ENCODE assay signal across 27 mouse cellular contexts in genomic region chr10:47216204-47216603, GRCm38 (mm10).
"Had no signal": no experiment of that assay in that cellular context is flagged by ENCODE, and none has a peak within 500 bp of the region (broad histone marks: within the 10 kb centered on the region; RNA-seq: fewer than 3 reads in every experiment).

No protein-coding gene starts in this region.

- ATAC-seq: forebrain, embryonic 14.5 days; forebrain, embryonic 15.5 days; forebrain, embryonic 16.5 days; forebrain, postnatal 0 days had no signal

- H3K9ac ChIP-seq: embryonic facial prominence, embryonic 12.5 days; embryonic facial prominence, embryonic 13.5 days; embryonic facial prominence, embryonic 15.5 days; forebrain, embryonic 12.5 days; forebrain, embryonic 15.5 days; forebrain, postnatal 0 days had no signal

- H3K4me1 ChIP-seq: embryonic facial prominence, embryonic 10.5 days; embryonic facial prominence, embryonic 12.5 days; embryonic facial prominence, embryonic 13.5 days; embryonic facial prominence, embryonic 15.5 days; forebrain, embryonic 10.5 days; forebrain, embryonic 12.5 days; forebrain, embryonic 15.5 days; heart, embryonic 10.5 days had no signal

- H3K9me3 ChIP-seq: embryonic facial prominence, embryonic 10.5 days; embryonic facial prominence, embryonic 12.5 days; embryonic facial prominence, embryonic 13.5 days; embryonic facial prominence, embryonic 15.5 days; forebrain, embryonic 12.5 days; forebrain, embryonic 15.5 days had no signal

- DNase-seq: cerebellum, adult 9-10 months; cerebellum, adult 9-11 months; cerebellum, postnatal 10 days; cerebellum, postnatal 14 days; cerebellum, postnatal 25 days; cerebellum, postnatal 36 days; embryo, embryonic 11 days; forebrain, postnatal 0 days; gastrocnemius, adult 2 months; gastrocnemius, postnatal 10 days; gastrocnemius, postnatal 14 days; gastrocnemius, postnatal 25 days; gastrocnemius, postnatal 36 days; heart, adult 11 months; heart, adult 18-20 months; heart, adult 2 months had no signal

- H3K27me3 ChIP-seq: embryonic facial prominence, embryonic 12.5 days; embryonic facial prominence, embryonic 13.5 days; embryonic facial prominence, embryonic 15.5 days; forebrain, embryonic 12.5 days; forebrain, embryonic 15.5 days had no signal

- H3K27ac ChIP-seq: embryonic facial prominence, embryonic 10.5 days; embryonic facial prominence, embryonic 12.5 days; embryonic facial prominence, embryonic 13.5 days; embryonic facial prominence, embryonic 15.5 days; forebrain, embryonic 10.5 days; forebrain, embryonic 12.5 days; forebrain, embryonic 15.5 days; gastrocnemius, adult 2 months; heart, adult 2 months; heart, embryonic 10.5 days had no signal

- H3K4me3 ChIP-seq: embryonic facial prominence, embryonic 10.5 days; embryonic facial prominence, embryonic 12.5 days; embryonic facial prominence, embryonic 13.5 days; embryonic facial prominence, embryonic 15.5 days; erythroblast, embryonic 14.5 days; forebrain, embryonic 10.5 days; forebrain, embryonic 12.5 days; forebrain, embryonic 15.5 days; gastrocnemius, adult 2 months; heart, adult 2 months; heart, embryonic 10.5 days had no signal

- H3K4me2 ChIP-seq: embryonic facial prominence, embryonic 12.5 days; embryonic facial prominence, embryonic 13.5 days; embryonic facial prominence, embryonic 15.5 days; forebrain, embryonic 12.5 days; forebrain, embryonic 15.5 days had no signal

- H3K36me3 ChIP-seq: embryonic facial prominence, embryonic 10.5 days; embryonic facial prominence, embryonic 12.5 days; embryonic facial prominence, embryonic 13.5 days; embryonic facial prominence, embryonic 15.5 days; forebrain, embryonic 10.5 days; forebrain, embryonic 12.5 days; forebrain, embryonic 15.5 days; heart, embryonic 10.5 days had no signal
